Mouse (Mus musculus) spleen, postnatal 36 days (tissue): ENCODE results near the gene Pdgfb.

ENCODE experiments used
- DNase-seq, 2 experiments: peaks; one replicate each; pipeline ENCODE4 v3.0.0; 2022; ENCODE audit warnings: low spot score in 2 of 2, mixed read lengths in 1 of 2

Pdgfb gene

DNA sequence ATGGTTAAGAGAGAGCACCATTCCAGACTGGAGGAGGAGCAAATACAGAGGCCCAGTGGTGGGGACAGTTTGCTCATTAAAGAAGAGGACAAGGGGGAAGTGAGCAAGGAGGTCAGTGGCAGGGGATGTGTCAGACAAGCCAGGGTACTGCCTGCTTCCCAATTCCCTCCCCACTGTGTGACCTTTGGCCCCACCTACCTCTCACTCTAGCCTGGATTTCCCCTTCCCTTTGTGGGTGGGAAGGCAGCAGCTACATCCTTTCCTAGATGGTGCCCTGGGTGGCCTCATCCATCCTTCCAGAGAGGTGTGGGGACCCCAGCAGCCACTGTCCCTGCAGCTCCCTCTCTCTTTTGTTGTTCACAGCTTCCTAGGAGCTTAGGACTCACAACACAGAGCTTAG lies 20.1 kb upstream of the Pdgfb start:
- no peak for DNase-seq

- DNase-seq, result no peak
These were observed 19.6 kb upstream of the Pdgfb start for GRCm38 (mm10) chr15:80034366-80034765.

- DNase-seq, result no peak
These were observed 16.4 kb upstream of the Pdgfb start for GRCm38 (mm10) chr15:80031133-80031532.

DNA sequence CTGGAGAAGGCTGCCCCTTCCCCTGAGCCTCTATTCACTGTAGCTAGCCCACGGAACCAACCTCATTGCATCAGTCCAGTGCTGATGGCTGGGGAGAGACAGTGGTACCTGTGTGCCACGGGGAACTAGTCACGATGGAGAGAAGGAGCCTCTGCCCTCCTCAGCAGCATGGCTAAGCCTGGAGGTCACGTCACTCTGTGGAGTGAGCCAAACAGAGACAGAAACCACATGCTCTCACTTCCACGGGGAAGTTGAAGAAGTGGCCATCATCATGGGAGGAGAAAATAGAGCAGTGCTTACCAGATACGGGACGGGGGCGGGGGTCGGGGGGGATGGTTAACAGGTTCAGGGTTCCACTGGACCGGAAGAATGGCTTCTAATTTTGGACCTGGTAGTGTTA lies 15.6 kb upstream of the Pdgfb start:
- no peak for DNase-seq

DNA sequence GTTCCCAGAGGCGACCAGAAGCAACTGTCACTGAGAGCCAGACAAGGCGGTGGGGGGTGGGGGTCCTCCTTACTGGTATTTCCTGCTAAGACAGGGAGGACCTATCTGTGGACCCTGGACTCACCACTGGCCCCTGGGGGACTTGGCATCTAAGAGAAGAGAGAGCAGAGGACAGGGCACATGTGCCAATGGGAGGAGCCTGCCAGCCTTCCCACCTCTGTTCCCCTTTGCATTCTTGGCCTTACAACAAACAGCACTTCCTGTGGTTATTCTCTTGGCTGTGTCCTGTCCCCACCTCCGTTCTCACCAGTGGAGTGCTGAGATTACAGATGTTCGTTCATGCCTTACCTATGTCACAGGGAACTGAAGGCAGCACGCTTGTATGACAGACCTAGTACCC lies 14.1 kb upstream of the Pdgfb start:
- no peak for DNase-seq

DNA sequence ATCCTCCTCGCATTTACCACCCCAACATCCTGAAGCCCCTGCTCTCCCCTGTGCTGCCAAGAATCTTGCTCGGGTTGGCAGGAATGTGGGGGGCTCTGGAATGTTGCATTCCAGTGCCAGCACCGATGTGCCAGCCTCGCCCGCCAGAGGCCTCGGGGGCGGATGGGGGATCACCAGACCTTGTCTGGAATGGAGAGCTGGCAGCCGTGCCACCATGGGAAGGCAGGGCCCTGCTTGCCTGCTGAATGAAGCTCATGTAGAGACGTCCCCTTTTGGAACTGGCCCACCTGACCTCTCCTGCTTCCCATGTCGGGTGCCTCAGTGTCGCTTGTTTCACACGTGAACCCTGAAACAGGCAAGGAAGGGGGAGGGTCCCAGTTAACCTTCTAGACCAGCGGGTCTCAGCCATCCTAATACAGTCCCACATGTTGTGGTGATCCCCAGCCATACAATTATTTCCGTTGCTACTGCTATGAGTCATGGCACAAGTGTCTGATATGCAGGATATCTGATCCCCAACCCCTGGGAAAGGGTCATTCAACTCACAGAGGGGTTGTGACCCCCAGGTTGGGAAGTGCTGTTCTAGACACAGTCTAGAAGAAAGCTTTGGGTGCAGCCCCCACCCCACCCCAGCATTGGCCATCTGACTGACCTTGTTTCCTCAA lies 12.0 kb upstream of the Pdgfb start:
- DNase-seq, result no peak

DNA sequence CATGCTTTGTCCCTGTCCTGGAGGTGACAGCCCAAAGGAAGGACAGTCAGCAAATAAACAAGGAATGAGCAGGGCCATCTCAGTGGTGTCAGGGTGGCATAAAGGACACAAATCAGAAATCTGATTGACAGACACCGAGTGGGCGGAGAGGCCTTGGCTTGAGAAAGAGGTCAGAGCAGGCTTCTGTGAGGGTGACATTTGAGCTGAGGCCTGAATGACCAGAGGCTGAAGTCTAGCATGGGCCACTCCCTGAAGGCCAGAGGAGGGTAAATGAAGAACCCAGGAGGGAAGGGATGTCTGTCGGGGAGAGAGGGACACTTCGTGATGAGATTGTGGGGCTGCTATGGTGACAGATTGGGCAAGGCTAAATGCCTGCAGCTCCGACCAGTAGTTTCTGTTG lies 11.3 kb upstream of the Pdgfb start:
- no peak for DNase-seq

DNA sequence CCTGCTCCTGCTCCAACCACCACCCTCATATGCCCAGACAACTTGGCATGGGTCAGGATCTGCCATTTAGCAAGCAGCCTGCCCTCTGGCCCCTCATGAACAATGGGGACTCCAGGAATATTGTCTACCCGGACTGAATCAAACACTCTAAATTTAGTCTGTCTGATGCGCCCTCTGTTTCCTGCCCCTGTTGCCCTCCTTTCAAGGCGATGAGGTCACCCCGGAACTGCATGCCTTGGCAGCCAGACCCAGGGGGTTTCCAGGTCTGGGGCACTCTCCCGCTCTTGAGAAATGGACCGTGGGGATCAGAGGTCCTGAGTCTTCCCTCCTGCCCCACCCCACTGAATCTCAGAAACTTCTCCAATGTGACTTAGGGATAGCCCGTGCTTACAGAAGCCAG lies 10.8 kb upstream of the Pdgfb start:
- no peak for DNase-seq

- DNase-seq, result no peak
These were observed 9.8 kb upstream of the Pdgfb start for GRCm38 (mm10) chr15:80024331-80025313.

DNA sequence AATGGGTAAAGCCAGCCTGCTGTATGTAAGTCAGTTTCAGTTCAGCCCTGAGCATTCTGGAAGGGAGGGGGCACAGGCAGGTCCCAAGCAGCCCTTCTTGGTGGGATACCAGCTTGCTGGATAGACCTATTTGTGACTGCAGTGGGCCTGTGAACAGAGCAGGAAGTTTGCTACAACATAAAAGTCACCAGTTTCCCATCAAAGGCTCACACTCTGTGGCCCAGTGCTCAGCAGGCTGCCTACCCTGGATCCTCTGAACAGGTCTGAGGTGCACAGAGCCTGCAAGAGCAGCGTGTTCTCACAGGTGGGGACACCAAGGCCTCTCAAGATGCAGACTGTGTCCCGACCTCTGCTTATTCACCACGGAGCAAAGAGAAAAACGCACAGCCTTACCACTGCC lies 5.7 kb upstream of the Pdgfb start:
- DNase-seq, result no peak

- no peak for DNase-seq
These were observed 4.8 kb upstream of the Pdgfb start for GRCm38 (mm10) chr15:80019625-80020024.

GRCm38 (mm10) chr15:80019220-80019619 lies 4.4 kb upstream of the Pdgfb start:
- DNase-seq, result no peak

GRCm38 (mm10) chr15:80016563-80017301 lies 2.0 kb upstream of the Pdgfb start:
- DNase-seq, result no peak

DNA sequence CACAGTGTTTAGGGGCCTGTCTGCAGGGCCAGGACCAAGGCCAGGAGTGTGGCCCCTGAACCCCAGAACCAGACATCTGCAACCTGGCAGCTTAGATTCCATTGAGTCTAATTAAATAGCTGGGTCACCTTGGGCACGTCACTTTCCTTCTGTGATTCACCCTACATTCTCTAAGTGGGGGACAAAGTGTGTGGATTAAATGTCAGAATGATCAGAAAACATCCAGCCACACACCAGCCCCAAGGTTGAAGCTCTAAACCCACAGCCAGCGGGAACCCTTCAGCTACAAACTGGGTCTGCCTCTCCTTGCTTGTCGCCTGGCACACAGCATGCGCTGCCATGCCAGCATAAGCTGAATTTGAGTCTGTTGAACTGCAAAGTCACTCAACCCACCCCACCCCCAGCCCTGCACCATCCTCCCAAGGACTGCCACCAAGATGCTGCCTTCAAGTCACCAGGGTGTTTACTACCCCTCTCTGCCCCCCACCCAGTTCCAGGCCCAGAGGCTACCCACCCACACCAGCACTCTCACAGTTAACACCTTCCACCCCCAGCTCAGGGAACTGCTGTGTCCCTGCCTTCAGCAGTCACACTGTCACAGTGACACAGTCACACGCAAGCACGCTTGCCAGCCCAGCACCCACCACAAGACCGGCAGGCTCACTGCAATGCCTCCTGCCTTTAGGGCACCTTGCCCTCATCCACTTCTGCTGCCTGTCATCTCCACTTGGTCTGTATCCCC lies 605 bp upstream of the Pdgfb start:
- DNase-seq, result no peak

- no peak for DNase-seq
These were observed 801 bp downstream of the Pdgfb start for GRCm38 (mm10) chr15:80014031-80014320.

DNA sequence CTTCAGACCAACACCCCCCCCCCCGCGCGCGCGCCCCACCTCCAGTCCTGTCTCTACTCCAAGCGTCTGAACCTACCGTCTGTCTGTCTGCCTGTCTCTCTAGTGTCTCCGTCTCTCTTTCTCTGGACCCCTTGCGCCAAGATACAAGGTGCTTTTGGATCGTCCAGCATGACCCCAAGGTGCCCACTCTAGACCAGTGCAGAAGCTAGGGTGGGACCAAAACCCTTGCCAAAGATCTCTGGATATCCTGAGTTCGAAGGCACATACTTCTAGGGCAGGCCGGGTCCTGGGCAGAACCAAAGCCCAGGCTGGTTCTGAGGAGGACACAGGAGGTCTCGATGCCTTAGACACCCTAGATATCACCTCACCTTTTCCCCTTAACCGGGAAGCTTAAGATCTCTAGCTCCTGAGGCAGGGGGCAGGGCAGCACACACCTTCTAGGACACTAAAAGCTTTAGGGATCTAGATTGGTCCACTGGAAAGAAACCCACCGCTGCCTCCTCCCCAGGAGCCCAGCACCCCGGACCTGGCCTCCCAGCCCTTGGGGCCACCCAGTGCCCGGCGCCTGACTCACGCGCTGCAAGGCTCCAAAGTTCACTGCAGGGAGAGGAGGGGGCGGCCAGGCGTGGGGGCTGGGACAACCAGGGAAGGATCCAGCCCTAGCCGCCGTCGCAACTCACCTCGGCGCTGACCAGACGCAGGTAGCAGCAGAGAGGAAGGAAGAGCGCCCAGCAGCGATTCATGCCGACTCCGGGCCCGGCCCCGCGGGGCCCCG lies 1.3 kb downstream of the Pdgfb start:
- no peak for DNase-seq

- DNase-seq, result no peak
These were observed 2.1 kb downstream of the Pdgfb start for GRCm38 (mm10) chr15:80012527-80013201.

- no peak for DNase-seq
These were observed 2.8 kb downstream of the Pdgfb start for GRCm38 (mm10) chr15:80011778-80012526.

DNA sequence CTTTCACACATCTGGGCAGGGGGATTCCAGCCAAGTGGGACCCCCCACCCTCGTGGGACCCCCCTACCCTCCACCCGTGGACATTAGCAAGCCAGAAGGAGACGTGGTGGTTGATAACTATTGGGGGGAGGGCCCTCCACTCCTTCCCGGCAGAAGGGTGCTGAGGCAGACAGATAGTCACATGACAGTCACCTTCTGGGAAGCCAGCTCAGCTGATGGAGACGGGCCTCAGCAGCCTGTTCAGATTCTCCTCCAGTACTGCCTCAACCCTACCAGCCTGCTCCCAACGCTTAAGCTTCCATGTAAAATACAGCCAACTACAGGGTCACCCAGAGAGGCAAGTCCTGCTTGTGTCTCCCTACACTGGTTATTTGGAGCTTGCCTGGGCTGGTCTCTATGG lies 3.6 kb downstream of the Pdgfb start:
- no peak for DNase-seq

- no peak for DNase-seq
These were observed 4.6 kb downstream of the Pdgfb start for GRCm38 (mm10) chr15:80010182-80010558.
